Mouse (Mus musculus): ENCODE results near the gene Evi5. TPM values are rescaled to one million over a fixed set of nuclear protein-coding genes. Genes with fewer than 3 reads are reported as not detected.

Gene Evi5
- total and polyA plus RNA-seq, 3 experiments, result 15.7 to 61.6 (median 55.3) TPM

DNA sequence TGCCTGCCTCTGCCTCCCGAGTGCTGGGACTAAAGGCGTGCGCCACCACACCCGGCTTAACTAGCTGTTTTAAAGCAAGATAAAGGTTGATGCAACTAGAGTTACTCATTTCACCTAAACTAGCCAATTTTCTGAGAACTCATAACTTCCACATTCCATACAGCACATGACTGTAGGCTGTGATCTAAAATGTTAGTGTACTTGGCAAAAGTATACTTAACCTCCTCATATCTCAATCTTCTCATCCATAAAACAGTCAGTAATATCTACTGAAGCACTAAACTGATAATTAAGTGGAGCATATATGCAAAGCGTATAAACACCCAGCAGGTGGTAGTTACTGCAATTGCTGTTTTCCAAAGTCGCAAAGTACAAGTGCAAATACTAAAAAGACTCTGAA, 1.6 kb downstream of the Evi5 start:
- DNase-seq, result no peak

DNA sequence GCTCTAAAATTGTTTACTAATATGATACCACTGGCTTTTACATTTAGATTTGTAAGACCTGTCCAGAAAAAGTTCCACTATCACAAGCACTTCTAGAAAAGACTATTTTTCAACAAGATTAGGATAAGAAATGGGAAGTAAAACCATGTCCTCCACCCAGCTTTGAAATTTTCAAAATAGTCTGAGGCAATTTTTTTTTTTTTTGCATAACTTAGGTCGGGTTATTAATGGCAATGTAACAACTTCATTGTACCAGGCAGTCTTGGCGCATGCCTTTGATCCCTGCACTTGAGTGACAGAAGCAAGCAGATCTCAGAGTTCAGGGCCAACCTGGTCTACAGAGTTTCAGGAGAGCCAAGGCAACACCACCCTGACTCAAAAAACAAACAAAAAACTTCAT, 5.2 kb downstream of the Evi5 start:
- DNase-seq, result peak; percentile 25

DNA sequence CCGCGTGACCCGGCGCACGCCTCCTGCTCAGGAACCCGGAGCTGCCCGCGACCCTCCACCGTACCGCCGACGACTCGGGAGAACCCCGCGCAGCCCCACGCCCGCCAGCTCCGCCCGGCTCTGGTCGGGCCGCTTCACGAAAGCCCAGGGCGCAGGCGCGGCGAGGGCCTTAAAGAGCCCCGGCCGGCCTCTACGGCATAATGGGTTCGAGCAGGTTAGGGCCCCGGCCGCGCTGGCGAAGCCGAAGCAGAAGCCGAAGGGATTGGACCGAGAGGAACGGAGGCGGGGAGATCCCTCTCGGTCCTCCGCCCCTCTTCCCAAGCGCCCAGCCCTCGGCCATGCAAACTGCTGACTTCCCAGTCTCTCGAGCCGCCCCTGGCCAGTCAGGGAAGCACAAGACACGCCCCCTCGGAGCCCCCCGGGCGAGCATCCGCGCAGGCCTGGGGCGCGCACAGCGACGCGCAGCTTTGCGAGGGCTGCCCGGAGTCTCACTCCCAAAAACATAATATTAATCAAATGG, 5.9 kb downstream of the Evi5 start:
- peak; percentile 98 for DNase-seq

DNA sequence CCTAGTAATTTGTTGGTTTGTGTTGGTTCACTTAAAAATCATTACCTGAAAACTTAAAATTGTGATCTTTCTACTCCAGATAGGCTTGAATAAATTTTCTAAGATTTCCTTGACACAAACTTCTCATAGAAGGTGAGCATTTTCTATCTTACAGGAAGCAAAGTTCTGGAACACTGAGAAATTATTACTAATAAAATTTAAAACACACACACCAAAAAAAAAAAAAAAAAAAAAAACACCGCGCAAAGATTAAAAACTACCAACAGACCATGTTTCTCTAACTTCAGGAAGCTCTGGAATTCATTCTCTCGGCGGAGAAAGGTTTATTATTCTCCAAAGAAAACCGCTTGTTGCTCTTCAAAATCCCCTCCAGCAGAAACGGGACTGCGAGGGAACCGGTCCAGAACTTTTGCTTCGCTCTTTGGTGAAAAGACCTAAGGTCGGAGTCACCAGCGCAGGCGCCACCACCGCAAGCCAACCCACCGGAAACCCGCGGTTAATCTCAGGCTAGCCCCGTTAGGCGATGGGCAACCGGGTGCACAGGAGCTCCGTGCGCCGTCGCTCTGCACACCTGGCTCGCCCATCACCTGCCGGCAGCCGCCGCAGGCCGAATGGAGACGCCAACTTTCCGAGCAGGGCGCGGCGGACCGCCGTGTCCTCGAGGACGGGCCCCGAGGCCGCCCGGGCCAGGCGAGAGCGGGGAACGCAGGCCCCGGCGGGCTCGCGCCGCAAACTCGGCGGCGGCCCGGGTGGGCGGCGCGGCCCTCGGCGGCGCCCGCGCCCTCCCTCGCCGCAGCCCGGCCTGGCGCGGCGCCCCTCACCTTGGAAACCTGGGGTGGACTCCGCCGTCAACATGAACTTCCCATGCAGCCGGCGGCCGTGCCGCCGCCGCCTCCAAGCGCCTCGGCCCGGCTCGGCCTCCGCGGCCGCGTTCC, 6.7 kb downstream of the Evi5 start:
- DNase-seq, result peak; percentile 88

DNA sequence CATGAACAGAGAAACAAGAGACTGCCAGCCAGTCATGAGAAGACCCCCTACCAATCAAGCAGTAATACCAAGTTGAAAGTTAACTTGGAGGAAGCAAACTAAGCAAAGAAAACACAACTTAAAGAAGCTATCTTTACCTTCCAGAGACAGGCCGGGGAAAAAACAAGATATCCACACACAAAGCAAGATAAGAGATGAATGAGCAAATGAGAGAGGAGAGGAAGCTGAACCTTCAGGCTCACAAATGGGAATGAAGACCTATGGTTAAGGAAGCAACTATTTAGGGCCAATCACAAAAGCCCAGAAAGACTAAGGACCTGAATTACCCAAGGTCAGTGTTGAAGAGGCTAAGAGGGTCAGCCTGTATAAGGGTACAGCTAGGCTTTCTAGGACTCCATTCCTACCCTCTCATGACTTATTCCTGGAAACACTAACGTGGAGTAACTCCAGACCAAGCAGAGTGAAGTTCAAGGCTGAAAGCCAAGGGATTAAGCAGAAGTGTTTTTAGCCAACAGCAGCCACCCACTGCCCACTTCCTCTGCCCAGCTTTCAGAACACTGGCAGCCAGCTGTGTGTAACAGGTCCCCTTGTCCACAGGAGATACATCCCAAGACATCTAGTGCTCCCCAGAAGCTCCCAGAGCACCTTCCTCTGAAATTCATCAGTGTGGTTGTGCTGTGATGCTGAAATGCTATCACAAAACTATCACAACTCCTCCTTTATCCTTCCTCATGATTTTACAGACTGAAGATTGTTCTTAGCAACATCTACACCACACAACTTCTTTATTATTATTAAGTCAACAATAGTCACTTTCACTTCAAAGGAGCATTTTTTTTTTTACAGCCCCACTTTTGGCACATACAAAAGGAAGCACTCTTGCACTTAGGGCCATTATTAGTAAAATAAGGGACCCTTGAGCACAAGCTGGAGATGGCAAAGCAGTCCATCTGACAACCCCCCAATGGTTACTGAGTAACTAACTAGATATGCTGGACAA, 8.5 kb downstream of the Evi5 start:
- DNase-seq, result peak; percentile 49

DNA sequence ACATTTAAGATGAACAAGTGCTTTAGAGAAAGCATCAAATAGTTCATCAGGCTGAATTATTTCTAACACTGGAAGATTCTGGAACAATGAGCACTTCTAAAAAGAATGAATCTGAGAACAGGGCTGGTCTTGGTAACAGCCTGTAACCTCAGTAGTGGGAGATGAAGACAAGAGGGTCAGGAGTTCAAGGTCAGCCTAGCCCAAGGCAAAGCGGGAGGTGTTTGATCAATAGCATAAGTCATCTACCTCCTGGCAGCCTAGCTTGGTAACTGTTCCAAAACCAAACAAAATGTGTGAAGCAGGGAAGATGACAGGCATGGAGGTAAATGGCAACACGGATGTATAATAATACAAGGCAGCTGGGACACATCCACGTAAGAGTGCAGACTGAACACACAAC, 10.9 kb downstream of the Evi5 start:
- DNase-seq, result no peak

DNA sequence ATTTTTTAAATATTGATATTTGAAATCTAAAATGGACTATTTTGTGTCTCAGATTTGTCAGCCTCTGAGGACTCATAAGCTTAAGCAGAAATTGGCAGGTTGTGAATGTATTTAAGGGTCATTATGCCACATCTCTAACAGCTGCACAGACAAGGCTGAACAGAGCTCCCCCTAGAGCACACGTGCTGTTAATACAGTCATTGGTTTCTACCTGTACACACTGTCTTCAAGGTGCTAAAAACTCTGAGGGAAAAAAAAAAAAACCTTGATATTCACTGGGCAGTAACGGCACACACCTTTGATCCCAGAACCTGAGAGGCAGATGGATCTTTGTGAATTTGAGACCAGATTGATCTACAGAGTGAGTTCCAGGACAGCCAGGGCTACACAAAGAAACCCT, 15.9 kb downstream of the Evi5 start:
- no peak for DNase-seq

DNA sequence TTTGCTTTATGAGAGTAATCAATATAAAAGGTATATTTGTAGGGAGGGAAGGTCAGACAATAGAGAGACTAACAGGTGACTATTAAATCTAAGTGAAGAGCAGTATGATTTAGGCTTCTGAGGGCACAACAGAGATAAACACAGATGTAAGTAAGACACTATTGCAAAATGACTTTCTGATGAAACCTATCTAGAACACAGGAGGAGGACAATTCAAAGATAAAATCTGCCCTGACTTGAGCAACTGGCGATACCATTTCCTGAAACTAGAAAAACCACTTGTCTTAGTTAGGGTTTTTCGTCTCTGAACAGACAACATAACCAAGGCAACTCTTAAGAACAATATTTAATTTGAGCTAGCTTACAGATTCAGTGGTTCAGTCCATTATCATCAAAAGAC, 19.4 kb downstream of the Evi5 start:
- no peak for DNase-seq

DNA sequence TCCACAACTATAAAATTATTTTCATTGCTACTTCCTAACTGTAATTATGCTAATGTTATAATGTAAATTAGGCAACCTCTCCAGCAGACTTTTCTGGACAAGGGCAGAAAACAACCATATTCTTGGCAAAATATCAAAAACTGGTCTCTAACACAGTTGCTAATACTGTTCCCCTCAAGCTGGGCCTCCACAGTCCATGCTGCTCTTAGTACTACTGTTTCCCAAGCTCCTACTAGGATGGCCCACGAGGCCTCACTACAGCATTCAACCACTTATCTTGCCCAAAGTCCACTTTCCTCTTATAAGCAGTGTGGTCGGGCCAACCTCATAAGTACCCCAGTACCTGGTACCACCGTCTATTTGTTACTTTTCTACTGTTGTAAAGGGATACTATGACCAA, 20.4 kb downstream of the Evi5 start:
- no peak for DNase-seq

DNA sequence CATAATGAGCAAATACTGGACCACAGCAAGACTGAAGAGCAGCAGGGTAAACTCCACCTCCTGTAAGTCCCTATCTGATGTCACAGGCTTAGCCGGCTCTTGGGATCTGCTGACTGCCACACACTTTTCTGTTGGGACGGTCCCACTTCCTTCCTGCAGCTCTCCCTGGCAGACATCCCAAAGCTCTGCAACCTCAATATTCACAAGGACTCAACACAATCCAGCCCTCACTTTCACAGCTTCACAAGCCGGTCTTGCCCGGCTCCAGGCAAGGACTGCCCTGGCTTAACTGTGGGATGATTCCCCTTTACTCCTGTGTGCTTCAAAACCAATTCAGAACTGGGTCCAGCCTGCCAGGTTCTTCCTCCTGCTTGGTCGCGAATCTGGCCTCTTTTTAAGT, 21.1 kb downstream of the Evi5 start:
- DNase-seq, result peak; percentile 35

DNA sequence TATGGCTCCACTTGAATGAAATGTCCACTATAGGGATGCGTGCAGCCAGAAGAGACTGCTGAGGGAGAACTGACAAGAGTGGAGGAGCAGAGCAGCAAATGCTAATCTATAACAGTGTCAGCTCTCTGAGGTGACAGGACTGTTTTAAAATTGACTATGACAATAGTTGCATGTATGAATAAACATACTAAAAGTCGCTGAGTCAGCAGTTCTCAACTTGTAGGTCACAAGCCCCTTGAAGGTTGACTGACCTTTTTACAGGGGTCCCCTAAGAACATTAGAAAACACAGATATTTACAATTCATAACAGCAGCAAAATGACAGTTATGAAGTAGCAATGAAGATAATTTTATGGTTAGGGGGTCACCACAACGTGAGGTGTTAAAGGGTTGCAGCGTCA, 25.9 kb downstream of the Evi5 start:
- no peak for DNase-seq

DNA sequence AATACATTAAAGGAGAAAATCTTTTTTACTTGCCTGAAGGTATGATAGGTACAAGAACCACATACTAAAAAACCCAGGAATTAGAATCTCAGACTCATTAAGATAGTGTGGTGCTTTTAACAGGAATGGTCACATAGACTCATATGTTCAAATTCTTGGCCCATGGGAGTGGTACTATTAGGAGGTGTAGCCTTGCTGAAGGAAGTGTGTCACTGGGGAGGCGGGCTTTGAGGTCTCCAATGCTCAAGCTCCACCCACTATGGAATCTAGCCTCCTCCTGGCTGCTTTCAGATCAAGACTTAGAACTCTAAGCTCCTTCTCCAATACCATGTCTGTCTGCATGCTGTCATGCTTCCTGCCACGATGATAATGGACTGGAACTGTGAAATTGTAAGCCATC, 27.1 kb downstream of the Evi5 start:
- no peak for DNase-seq

DNA sequence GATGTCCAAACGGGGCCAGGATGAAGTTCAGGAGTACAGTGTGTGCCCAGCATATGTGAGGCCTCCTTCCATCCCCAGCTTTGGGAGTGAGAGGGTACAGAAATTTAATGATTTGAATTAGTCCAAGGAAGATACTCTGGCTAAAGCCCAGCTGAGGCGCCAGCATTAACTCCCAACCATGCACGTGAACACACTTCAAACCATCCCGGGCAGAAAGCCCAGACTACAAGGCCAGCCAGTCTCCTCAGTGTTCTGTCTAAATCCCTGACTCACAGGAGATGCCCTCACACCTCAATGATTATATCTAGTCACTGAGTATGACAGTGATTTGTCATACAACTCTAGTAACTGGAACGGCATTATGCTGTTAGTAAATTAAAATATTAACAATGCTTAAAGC, 27.6 kb downstream of the Evi5 start:
- peak; percentile 88 for DNase-seq

DNA sequence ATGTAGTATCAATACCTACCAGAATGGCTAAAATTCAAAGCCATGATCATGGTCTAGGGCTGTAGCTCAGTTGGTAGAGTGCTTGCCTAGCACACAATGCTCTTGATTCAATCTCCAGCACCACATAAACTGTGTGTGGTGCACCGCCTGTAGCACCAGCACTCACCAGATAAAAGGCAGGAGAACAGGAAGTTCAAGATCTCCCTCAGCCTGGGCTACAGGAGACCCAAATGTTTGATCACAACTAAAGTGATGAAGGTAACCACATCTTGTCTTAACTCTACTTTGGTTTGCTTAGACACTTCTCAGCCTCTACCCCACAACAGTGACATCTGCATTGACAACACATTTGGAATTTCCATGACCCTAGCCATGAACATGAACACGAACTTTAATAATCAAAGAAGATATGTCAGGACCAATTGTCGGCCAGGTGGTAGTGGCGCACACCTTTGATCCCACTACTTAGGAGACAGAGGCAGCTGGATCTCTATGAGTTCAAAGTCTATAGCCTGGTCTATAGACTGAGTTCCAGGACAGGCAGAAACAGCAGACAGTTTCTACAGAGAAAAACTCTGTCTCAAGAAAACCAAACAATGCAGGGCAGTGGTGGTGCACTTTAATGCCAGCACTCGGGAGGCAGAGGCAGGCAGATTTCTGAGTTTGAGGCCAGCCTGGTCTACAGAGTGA, 34.2 kb downstream of the Evi5 start:
- DNase-seq, result no peak

DNA sequence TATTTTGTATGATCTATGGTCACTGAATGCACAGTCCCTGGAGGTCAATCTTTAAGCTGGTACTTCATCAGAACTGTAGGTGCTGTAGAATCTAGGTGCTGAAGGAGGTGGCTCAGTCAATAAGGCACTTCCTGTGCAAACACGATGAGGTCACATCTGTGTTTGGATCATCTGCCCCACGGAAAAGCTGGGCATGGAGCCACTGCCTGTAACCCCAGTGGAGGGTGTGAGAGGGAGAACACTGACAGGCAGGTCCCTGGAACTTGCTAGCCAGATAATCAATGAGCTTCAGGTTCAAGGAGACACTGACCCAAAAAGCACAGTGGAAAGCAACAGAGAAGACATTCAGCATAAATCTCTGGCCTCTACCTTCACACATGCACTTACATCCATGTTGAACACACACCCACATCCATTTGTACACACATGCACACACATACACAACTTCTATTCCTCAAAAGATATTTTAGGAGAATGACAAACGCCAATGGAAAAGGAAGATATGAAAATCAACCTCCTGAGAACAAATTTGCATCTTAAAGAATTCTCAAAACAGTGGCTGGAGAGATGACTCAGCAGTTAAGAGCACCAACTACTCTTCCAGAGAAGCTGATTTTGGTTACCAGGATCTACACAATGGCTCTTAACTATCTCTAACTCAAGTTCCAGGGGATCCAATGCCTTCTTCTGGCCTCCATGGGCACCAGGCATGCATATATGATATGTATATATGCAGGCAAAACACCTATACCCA, 35.8 kb downstream of the Evi5 start:
- DNase-seq, result peak; percentile 75

DNA sequence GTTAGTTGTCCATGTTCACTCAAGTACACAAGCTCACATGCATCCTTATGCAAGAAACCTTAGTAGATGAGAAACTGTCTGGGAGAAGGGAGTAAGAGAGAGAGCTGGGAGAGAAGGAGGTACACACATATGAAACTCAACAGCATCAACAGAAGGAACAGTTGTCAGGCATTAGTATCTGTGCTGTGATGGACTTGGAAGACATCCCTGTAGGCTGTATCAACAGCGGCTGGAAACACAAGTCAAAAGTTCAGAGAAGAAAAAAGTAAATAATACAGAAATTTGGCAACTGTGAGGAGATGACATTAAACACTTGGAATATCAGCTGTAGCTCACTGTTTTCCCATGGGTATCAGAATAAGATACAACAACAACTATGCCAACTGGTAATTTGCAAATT, 40.6 kb downstream of the Evi5 start:
- no peak for DNase-seq

DNA sequence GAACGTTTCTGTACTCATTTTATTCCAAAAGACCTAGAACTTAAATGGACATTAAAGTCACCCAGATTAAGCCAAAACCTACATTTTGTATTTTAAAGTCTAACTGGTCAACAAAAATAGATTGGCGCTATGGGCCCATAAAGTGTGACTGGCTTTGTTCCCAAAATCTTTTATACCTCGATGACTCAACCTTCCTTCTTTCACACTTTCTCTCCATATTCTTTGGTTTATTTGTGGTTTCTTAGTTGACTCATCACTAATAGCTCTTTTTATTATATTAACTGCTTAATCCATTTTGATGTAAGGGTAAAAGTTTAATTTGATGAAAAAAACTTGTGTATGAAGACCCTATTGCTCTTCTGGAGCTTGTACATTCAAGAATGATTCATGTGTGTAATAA, 43.6 kb downstream of the Evi5 start:
- no peak for DNase-seq

DNA sequence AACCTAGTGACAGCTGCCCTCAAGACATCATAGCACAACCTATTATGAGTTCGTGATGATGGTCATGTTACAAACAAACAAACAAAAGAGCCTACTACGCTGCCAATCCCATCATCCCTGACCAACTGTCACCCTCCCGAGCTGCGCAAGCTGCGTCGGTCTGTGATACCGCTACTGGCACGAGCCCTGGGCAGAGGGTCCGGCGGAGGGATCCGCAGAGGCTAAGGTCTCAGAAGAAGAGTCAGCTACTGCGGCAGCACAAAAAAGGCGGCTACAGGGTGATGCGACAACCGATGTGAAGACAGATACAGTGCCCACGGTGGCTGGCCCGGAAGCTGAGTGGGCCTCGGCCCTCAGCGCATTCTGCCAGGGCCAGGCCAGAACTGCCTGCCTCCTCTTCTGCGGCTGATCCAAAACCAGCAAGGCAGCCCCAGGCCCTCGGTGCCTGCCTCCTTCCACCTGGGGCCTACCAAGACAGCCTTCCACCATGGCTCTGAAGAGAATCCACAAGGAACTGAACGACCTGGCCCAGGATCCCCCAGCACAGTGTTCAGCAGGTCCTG, 44.8 kb downstream of the Evi5 start, which contains the start of gene Ube2d2b:
Gene Ube2d2b, plus strand, starts transcription at position 102 of the 563 bp plus-strand sequence.
- DNase-seq, result no peak

DNA sequence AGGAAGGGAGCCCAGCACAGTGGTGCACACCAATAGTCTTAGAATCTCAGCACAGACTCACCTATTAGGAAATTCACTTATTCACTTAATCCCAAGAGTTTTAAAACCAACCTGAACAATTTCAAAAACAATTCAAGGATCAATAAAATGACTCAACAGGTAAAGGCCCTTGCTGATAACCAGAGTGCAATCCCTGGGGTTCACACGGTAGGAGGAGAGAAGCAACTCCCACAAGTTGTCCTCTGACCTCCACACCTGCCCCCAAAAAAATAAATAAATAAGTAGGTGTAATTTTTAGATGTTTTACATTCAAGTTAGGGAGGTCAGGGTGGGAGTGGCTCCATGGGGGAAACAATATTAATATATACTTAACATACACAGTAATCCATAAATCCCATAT, 52.4 kb downstream of the Evi5 start:
- no peak for DNase-seq

DNA sequence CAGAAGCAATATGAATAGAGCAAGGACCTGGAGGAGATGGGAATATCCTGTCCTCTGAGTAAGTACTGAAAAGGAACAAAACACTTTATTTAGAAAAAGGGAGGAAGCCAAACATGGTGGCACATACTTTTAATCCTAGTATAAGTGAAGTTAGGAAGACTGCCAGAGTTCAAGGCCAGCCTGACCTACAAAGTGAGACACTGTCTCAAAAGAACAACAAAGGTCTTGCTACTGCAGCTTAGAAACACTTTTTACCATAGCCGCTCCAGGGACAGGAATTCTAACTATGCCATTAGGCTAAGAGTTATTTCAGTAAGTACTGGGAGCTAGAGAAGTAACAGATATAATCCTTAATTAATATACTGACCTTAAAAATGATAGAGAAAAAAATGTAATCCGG, 60.3 kb downstream of the Evi5 start:
- no peak for DNase-seq

DNA sequence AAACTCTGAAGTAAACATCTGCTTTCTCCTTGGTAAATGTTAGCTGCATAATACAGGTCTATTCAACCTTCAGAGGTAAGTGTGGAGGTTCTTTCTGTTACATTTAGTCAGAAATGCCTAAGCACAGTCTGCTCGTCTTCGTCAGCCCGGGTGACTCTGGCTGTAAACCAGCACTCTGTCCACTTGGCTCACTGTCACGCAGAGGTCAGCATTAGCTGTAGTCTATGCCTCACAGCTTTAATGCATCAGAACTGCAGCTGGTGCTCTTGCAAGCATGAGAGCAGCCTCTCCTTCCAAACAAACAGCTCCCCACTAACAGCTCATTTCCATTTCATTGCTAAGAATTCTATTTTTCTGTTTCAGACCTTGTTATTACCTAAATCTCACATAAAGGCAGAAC, 67.4 kb downstream of the Evi5 start:
- no peak for DNase-seq
